Comparison of ENCODE assay signal across 13 mouse cellular contexts in the genomic region with DNA sequence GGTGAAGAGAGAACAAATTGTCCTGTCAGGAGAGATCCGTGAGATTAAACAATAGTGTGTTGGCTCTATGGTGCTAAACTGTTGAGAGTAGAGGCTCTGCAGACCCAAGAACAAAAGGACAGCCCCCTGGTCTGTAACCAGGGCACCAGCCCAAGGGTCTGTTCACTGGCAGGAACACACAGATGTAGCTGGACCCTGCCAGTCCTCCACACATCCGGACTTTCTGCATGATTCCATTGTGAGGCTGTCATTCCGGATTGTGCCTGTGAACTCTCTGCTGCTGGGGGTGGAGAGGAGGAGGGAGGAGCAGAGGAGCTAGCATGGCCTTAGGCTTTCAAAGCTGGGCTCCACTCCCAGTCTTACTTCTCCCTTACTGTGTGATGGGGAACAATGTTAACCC.
DNase-seq lines count a peak whose midpoint lies in the region; ATAC-seq and TF ChIP-seq lines count a peak whose summit lies in the region.
"Had no signal": no experiment of that assay in that cellular context is flagged by ENCODE, and none has a peak within 500 bp of the region (broad histone marks: within the 10 kb centered on the region; RNA-seq: fewer than 3 reads in every experiment).

No protein-coding gene starts in this region.

- H3K4me1 ChIP-seq in forebrain, embryonic 12.5 days = peaks cover 23% of the 10 kb centered on the region
- peaks cover 19% of the 10 kb centered on the region for H3K4me1 ChIP-seq in forebrain, embryonic 10.5 days
- no peaks in the 10 kb centered on the region; the same call in 1 of the 2 replicates for H3K4me1 ChIP-seq in hindbrain, embryonic 11.5 days (replicated peaks; ENCODE audit: control insufficient read depth, insufficient read depth, low read length)
- peaks cover 24% of the 10 kb centered on the region for H3K4me1 ChIP-seq in midbrain, embryonic 15.5 days
- no peaks in the 10 kb centered on the region for H3K4me1 ChIP-seq in kidney, embryonic 15.5 days
- H3K4me1 ChIP-seq: megakaryocyte, embryonic 14.5 days had no signal

- peaks cover 10% of the 10 kb centered on the region; the same call in 1 of the 2 replicates for H3K9me3 ChIP-seq in forebrain, embryonic 12.5 days
- peaks cover 11% of the 10 kb centered on the region for H3K9me3 ChIP-seq in forebrain, embryonic 10.5 days
- H3K9me3 ChIP-seq in hindbrain, embryonic 11.5 days (ENCODE audit: control insufficient read depth, low read length) = no peaks in the 10 kb centered on the region
- no peaks in the 10 kb centered on the region for H3K9me3 ChIP-seq in midbrain, embryonic 15.5 days
- 0 out of 2 replicates have a peak, but pooled peaks cover 5% of the 10 kb centered on the region for H3K9me3 ChIP-seq in kidney, embryonic 15.5 days (replicated peaks)
- H3K9me3 ChIP-seq: limb, embryonic 15.5 days had no signal

- H3K36me3 ChIP-seq in forebrain, embryonic 12.5 days (replicated peaks) = no peaks in the 10 kb centered on the region
- no peaks in the 10 kb centered on the region for H3K36me3 ChIP-seq in forebrain, embryonic 10.5 days (replicated peaks)
- no peaks in the 10 kb centered on the region for H3K36me3 ChIP-seq in hindbrain, embryonic 11.5 days (ENCODE audit: control insufficient read depth, insufficient read depth, low read length)
- H3K36me3 ChIP-seq in midbrain, embryonic 15.5 days (replicated peaks) = no peaks in the 10 kb centered on the region
- no peaks in the 10 kb centered on the region for H3K36me3 ChIP-seq in kidney, embryonic 15.5 days
- H3K36me3 ChIP-seq: limb, embryonic 15.5 days had no signal

- ATAC-seq in forebrain, embryonic 12.5 days (ENCODE audit: low FRiP score) = peak; percentile 49; the same call in 1 of the 2 replicates
- ATAC-seq in hindbrain, embryonic 11.5 days (ENCODE audit: low FRiP score) = peak; percentile 47; the same call in 1 of the 2 replicates
- 0 out of 2 replicates have a peak, but pooled peaks have one; percentile 24 for ATAC-seq in midbrain, embryonic 15.5 days (replicated peaks)
- ATAC-seq in frontal cortex, adult (ENCODE audit: low TSS enrichment) = no peak
- no peak for ATAC-seq in kidney, embryonic 15.5 days (replicated peaks; ENCODE audit: low FRiP score)
- ATAC-seq: Patski had no signal

- TF ChIP-seq CTCF in brain, embryonic 14.5 days (IDR thresholded peaks at IDR 0.05; ENCODE audit: borderline replicate concordance, extremely low read depth, insufficient read depth, insufficient read length) = no peak

- DNase-seq in forebrain, embryonic 10.5 days (ENCODE audit: extremely low spot score, low spot score) = no peak
- DNase-seq in brain, embryonic 14.5 days (ENCODE audit: low read depth) = peak; percentile 91
- DNase-seq in hindbrain, embryonic 11.5 days (ENCODE audit: low spot score) = peak; percentile 29
- no peak for DNase-seq in kidney, postnatal 14 days
- DNase-seq: cerebellum, postnatal 36 days; kidney, adult 2 months had no signal

- WGBS in forebrain, embryonic 12.5 days = 14% methylated on average over 3 of the region's 3 CpGs
- WGBS in forebrain, embryonic 10.5 days = 16% methylated on average over 3 of the region's 3 CpGs
- WGBS in hindbrain, embryonic 11.5 days = 12% methylated on average over 3 of the region's 3 CpGs
- 8% methylated on average over 3 of the region's 3 CpGs for WGBS in midbrain, embryonic 15.5 days
- 16% methylated on average over 3 of the region's 3 CpGs for WGBS in kidney, embryonic 15.5 days

- H3K4me2 ChIP-seq in forebrain, embryonic 12.5 days = no peak overlapping the region
- no peak overlapping the region for H3K4me2 ChIP-seq in hindbrain, embryonic 11.5 days (replicated peaks; ENCODE audit: low read depth, low read length)
- no peak overlapping the region for H3K4me2 ChIP-seq in midbrain, embryonic 15.5 days
- no peak overlapping the region for H3K4me2 ChIP-seq in kidney, embryonic 15.5 days
- H3K4me2 ChIP-seq: limb, embryonic 15.5 days had no signal

- no peak overlapping the region for H3K4me3 ChIP-seq in forebrain, embryonic 12.5 days (replicated peaks)
- H3K4me3 ChIP-seq in forebrain, embryonic 10.5 days = no peak overlapping the region
- H3K4me3 ChIP-seq in hindbrain, embryonic 11.5 days (ENCODE audit: low read depth, low read length) = no peak overlapping the region
- H3K4me3 ChIP-seq in midbrain, embryonic 15.5 days = no peak overlapping the region
- no peak overlapping the region for H3K4me3 ChIP-seq in kidney, embryonic 15.5 days (replicated peaks)
- H3K4me3 ChIP-seq: limb, embryonic 15.5 days; megakaryocyte, embryonic 14.5 days had no signal

- TF ChIP-seq POLR2A in brain, embryonic 14.5 days (IDR thresholded peaks at IDR 0.05; ENCODE audit: borderline replicate concordance, extremely low read depth, insufficient read depth, insufficient read length, poor library complexity, severe bottlenecking) = no peak

- no peaks in the 10 kb centered on the region for H3K27me3 ChIP-seq in forebrain, embryonic 12.5 days
- H3K27me3 ChIP-seq in forebrain, embryonic 10.5 days (ENCODE audit: poor library complexity, severe bottlenecking) = no peaks in the 10 kb centered on the region
- H3K27me3 ChIP-seq in hindbrain, embryonic 11.5 days (ENCODE audit: control insufficient read depth, insufficient read depth, low read length) = no peaks in the 10 kb centered on the region
- no peaks in the 10 kb centered on the region for H3K27me3 ChIP-seq in midbrain, embryonic 15.5 days (replicated peaks)
- H3K27me3 ChIP-seq in kidney, embryonic 15.5 days = no peaks in the 10 kb centered on the region
- H3K27me3 ChIP-seq: limb, embryonic 15.5 days; megakaryocyte, embryonic 14.5 days had no signal

- no peak overlapping the region for H3K27ac ChIP-seq in forebrain, embryonic 12.5 days
- no peak overlapping the region for H3K27ac ChIP-seq in forebrain, embryonic 10.5 days
- peak overlapping the region; percentile 49 for H3K27ac ChIP-seq in hindbrain, embryonic 11.5 days (ENCODE audit: low read depth, low read length)
- 0 out of 2 replicates have a peak overlapping the region, but pooled peaks have one; percentile 21 for H3K27ac ChIP-seq in midbrain, embryonic 15.5 days
- no peak overlapping the region for H3K27ac ChIP-seq in kidney, embryonic 15.5 days
- H3K27ac ChIP-seq: limb, embryonic 15.5 days had no signal

- H3K9ac ChIP-seq in forebrain, embryonic 12.5 days = no peak overlapping the region
- H3K9ac ChIP-seq in hindbrain, embryonic 11.5 days (ENCODE audit: low read depth, low read length) = no peak overlapping the region
- no peak overlapping the region for H3K9ac ChIP-seq in midbrain, embryonic 15.5 days
- H3K9ac ChIP-seq in kidney, embryonic 15.5 days = no peak overlapping the region
- H3K9ac ChIP-seq: limb, embryonic 15.5 days had no signal

Comparison
In these comparisons a context has a peak if more than half of its experiments do, and no peak if none do; other contexts are left out.
1. ATAC-seq: peak in forebrain, embryonic 12.5 days (single experiment), hindbrain, embryonic 11.5 days (single experiment) and midbrain, embryonic 15.5 days (single experiment); none in frontal cortex, adult (single experiment) and kidney, embryonic 15.5 days (single experiment).
2. H3K27ac ChIP-seq: peak in hindbrain, embryonic 11.5 days (single experiment) and midbrain, embryonic 15.5 days (single experiment); none in forebrain, embryonic 12.5 days (single experiment), forebrain, embryonic 10.5 days (single experiment) and kidney, embryonic 15.5 days (single experiment).
3. DNase-seq: peak in brain, embryonic 14.5 days (single experiment) and hindbrain, embryonic 11.5 days (single experiment); none in forebrain, embryonic 10.5 days (single experiment) and kidney, postnatal 14 days (single experiment).